Mouse (Mus musculus) forebrain, embryonic 14.5 days (tissue): ENCODE measurements around the gene Ube2i. TPM values are rescaled to one million over a fixed set of nuclear protein-coding genes. Genes with fewer than 3 reads are reported as not detected.

ENCODE experiments used
- ATAC-seq: fragments of 200-750 bp; cut with Nextera tagmentation; 2 replicates; pipeline ENCODE4 v1.8.0; 2017; ENCODE audit warnings: mild to moderate bottlenecking, moderate library complexity
- DNase-seq: peaks from one replicate; pipeline ENCODE4 v3.0.0-alpha.2; 2015; ENCODE audit warnings: low spot score
- H3K27ac ChIP-seq: fragments of 300-500 bp; sonication (generic); 2 replicates; pipeline ENCODE4 v1.5.1; 2014; ENCODE audit warnings: low read depth, mild to moderate bottlenecking, control low read depth, low read length, moderate library complexity
- H3K27me3 ChIP-seq: fragments of 300-500 bp; sonication (generic); replicated peaks from 2 replicates; pipeline ENCODE4 v1.6.1; 2014; ENCODE audit warnings: low read length, control low read depth, mixed read lengths; ENCODE audit not compliant: control insufficient read depth, insufficient read depth
- H3K36me3 ChIP-seq: fragments of 300-500 bp; sonication (generic); 2 replicates; pipeline ENCODE4 v1.6.1; 2014; ENCODE audit warnings: low read length, control low read depth; ENCODE audit not compliant: control insufficient read depth, insufficient read depth
- H3K4me1 ChIP-seq: fragments of 300-500 bp; sonication (generic); 2 replicates; pipeline ENCODE4 v1.6.1; 2014; ENCODE audit warnings: antibody characterized with exemption, low read length, control low read depth; ENCODE audit not compliant: control insufficient read depth, insufficient read depth
- H3K4me2 ChIP-seq: fragments of 300-500 bp; sonication (generic); 2 replicates; pipeline ENCODE4 v1.6.1; 2014; ENCODE audit warnings: mild to moderate bottlenecking, control low read depth, low read length
- H3K4me3 ChIP-seq: fragments of 300-500 bp; sonication (generic); 2 replicates; pipeline ENCODE4 v1.5.1; 2014; ENCODE audit warnings: low read depth, low read length, control low read depth
- H3K9ac ChIP-seq: fragments of 300-500 bp; sonication (generic); 2 replicates; pipeline ENCODE4 v1.6.1; 2014; ENCODE audit warnings: mild to moderate bottlenecking, low read length, control low read depth, moderate library complexity
- H3K9me3 ChIP-seq: fragments of 300-500 bp; sonication (generic); replicated peaks from 2 replicates; pipeline ENCODE4 v1.6.1; 2016; ENCODE audit warnings: low read length, control low read depth, mixed read lengths; ENCODE audit not compliant: control insufficient read depth
- WGBS: fragments of 180-500 bp; shearing (Covaris S2); extraction: QIAGEN DNeasy Blood & Tissue Kit; methylation state at CpG from one replicate; pipeline ENCODE4 v1.1.7; 2014; 5-methylcytosine and 5-hydroxymethylcytosine counted together
- microRNA-seq: library from miRNA; unstranded; fragments of <30 nt; microRNA quantifications from one replicate; pipeline ENCODE4, GENCODE M21; 2016
- polyA plus RNA-seq: library from polyadenylated mRNA; unstranded; fragments of >200 nt; fragmentation: Nextera tagmentation; extraction: Ambion mirVana; gene quantifications from 2 replicates; pipeline ENCODE4 v1.2.1, GENCODE M21; 2014

The Ube2i gene
- polyA plus RNA-seq, 1 experiment from 2014 or later: 662 TPM

DNA sequence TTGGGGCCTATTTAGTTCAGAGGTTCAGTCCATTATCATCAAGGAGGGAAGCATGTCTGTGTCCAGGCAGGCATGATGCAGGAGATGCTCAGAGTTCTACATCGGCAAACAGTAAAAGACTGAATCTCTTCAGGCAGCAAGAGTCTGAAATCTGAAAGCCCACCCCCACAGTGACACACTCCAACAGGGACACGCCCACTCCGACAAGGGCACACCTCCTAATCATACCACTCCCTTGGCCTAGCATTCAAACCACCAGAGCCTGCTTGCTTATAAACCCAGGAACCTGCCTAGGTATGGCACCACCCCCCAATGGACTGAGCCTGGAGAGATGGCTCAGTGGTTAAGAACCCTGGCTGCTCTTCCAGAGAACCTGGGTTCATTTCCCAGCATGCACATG, 59.0 kb downstream of the Ube2i start:
- Histone ChIP-seq H3K9ac (no peak overlapping the region), H3K9me3 (no peaks in the 10 kb centered on the region), H3K27me3 (no peaks in the 10 kb centered on the region), H3K4me2 (no peak overlapping the region), H3K4me3 (no peak overlapping the region), H3K27ac (no peak overlapping the region), H3K4me1 (no peaks in the 10 kb centered on the region), H3K36me3 (peaks cover 63% of the 10 kb centered on the region)
- no peak for ATAC-seq
- 79% methylated on average over 3 of the region's 3 CpGs for WGBS
- DNase-seq: no peak

Small RNA genes lying within 50 kb of the gene (microRNA-seq; reads per million reads assigned to microRNA genes)
- gene Mir3547: 5.7 reads per million, percentile 27 among the genes with 10 or more reads in this experiment

Other genes with a start within 250 kb of the Ube2i start
- 11.8 and 13.6 TPM in 2 replicates for gene Tmem204, start 191.0 kb downstream of the Ube2i start, polyA plus RNA-seq
- gene Telo2, start 158.7 kb downstream of the Ube2i start, polyA plus RNA-seq: 27.3 and 40.0 TPM in 2 replicates
- gene Ptx4, start 153.9 kb downstream of the Ube2i start, polyA plus RNA-seq: 0.17 TPM in 1 of 2 replicates, not detected in the other
- 18.9 and 25.0 TPM in 2 replicates for gene Clcn7, start 141.2 kb downstream of the Ube2i start, polyA plus RNA-seq
- gene Ccdc154, start 112.2 kb downstream of the Ube2i start, polyA plus RNA-seq: not detected in 2 replicates
- not detected in 2 replicates for gene Gm38655, start 99.2 kb downstream of the Ube2i start, polyA plus RNA-seq
- gene BC003965, start 90.1 kb downstream of the Ube2i start, polyA plus RNA-seq: 35.5 and 39.6 TPM in 2 replicates
- 6.2 and 8.2 TPM in 2 replicates for gene Unkl, start 86.2 kb downstream of the Ube2i start, polyA plus RNA-seq
- 86.8 and 92.0 TPM in 2 replicates for gene Gnptg, start 34.5 kb downstream of the Ube2i start, polyA plus RNA-seq
- 57.4 and 67.8 TPM in 2 replicates for gene Tsr3, start 34.5 kb downstream of the Ube2i start, polyA plus RNA-seq
- 4.8 and 9.7 TPM in 2 replicates for gene Baiap3, start 18.3 kb downstream of the Ube2i start, polyA plus RNA-seq
- not detected in 2 replicates for gene Prss34, start 23.8 kb upstream of the Ube2i start, polyA plus RNA-seq
- gene Prss28, start 34.0 kb upstream of the Ube2i start, polyA plus RNA-seq: not detected in 2 replicates
- not detected in 2 replicates for gene Prss29, start 44.0 kb upstream of the Ube2i start, polyA plus RNA-seq
- not detected in 2 replicates for gene Tpsab1, start 70.9 kb upstream of the Ube2i start, polyA plus RNA-seq
- gene Tpsb2, start 91.7 kb upstream of the Ube2i start, polyA plus RNA-seq: 0.25 TPM in 1 of 2 replicates, not detected in the other
- 0.48 and 1.1 TPM in 2 replicates for gene Tpsg1, start 94.7 kb upstream of the Ube2i start, polyA plus RNA-seq
- 5.5 and 11.0 TPM in 2 replicates for gene Cacna1h, start 159.2 kb upstream of the Ube2i start, polyA plus RNA-seq
- 1.2 and 1.4 TPM in 2 replicates for gene Tekt4, start 180.0 kb upstream of the Ube2i start, polyA plus RNA-seq
- 0.13 and 0.20 TPM in 2 replicates for gene Sstr5, start 222.7 kb upstream of the Ube2i start, polyA plus RNA-seq